Mouse (Mus musculus) gastrocnemius, adult 2 months (tissue): ENCODE measurements around the gene Galns. TPM values are rescaled to one million over a fixed set of nuclear protein-coding genes. Genes with fewer than 3 reads are reported as not detected.

Experiments used
- DNase-seq: peaks from one replicate; pipeline ENCODE4 v3.0.0; 2022
- H3K27ac ChIP-seq: fragments of 200-600 bp; 2 replicates; pipeline ENCODE4 v1.8.1; 2022; ENCODE audit warnings: mild to moderate bottlenecking
- H3K4me3 ChIP-seq: fragments of 200-600 bp; 2 replicates; pipeline ENCODE4 v1.8.1; 2022; ENCODE audit warnings: mild to moderate bottlenecking, moderate library complexity
- CTCF ChIP-seq: fragments of 200-600 bp; IDR thresholded peaks from 2 replicates; pipeline ENCODE4 v1.8.1; 2022; ENCODE audit warnings: antibody characterized with exemption, mild to moderate bottlenecking, moderate library complexity
- intact Hi-C: fragments of 180-260 bp; cut with DNase I; formaldehyde crosslinking; loops from one replicate; pipeline ENCODE4 v1.15.1; 2025
- total RNA-seq, 2 experiments: library from RNA; stranded (reverse); gene quantifications; 2 replicates each; pipeline ENCODE4 v1.2.3; 2021

Gene Galns
- total RNA-seq, 2 experiments from 2014 or later: 1.0 to 1.1 TPM

DNA sequence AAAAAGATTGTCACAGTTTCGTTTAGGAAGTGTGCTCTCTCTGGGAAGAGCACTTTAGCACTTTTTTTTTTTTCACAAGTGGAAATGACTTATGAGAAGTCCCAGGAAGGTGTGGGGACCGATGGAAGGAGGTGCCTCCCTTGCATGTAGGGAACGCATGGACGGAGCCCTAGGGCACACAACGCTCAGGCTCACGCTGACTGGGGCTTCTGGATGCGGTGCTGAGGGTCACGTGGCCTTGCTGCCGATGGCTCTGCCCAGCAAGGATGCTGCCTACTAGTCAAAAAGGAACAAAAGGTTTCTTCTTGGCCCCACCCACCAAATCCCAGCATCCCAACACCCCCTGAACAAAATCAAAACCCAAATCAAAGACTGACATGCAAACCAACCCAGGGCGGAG, 18.1 kb upstream of the Galns start:
- intact Hi-C loops: no loop called here
- Histone ChIP-seq H3K4me3 (no peak overlapping the region), H3K27ac (no peak overlapping the region)
- DNase-seq: no peak
- TF ChIP-seq CTCF: no peak

DNA sequence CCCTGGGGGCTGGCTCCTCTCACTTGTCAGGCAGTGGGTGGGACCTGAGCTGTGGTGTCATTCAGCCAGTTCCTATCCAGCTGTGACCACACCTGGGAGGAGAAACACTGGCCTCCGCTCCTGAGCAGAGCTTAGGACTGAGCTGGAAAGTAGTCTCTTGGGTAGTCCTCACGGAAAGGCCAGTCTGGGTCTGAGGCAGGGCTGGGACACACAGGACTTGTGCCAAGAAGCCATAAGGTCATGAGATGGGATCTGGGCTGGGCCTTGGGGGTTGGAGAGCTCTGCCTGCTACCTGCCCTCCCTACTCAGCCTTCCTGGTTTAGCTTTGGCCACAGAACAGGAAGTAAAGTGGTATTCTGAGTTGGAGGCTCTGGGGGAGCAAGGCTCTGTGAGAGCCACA, 15.6 kb upstream of the Galns start:
- no peak for DNase-seq
- Histone ChIP-seq H3K4me3 (no peak overlapping the region), H3K27ac (0 out of 2 replicates have a peak overlapping the region, but pooled peaks have one; percentile 12)
- intact Hi-C loops: no loop called here
- TF ChIP-seq CTCF: no peak

DNA sequence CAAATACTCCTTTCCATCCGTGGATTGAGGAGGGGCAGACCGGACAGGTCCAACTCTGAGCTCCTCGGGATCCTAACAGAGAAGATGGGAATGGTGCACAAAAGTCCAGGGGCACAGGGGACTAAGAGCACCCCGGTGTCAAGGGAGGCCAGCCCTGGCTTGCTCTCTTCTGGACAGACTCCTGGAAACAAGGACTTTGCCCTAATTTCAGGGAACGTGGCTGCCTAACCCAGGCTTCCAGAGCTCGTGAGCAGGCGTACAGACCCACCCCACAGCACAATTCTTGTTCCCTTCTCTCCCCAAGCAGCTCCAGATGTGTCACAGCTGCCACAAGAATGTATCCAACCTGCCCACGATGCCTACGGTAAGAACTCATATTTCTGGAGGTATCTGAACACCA, 14.5 kb upstream of the Galns start:
- no peak for DNase-seq
- no peak overlapping the region for H3K4me3 ChIP-seq
- TF ChIP-seq CTCF: no peak
- intact Hi-C loops: no loop called here
- peak overlapping the region; percentile 76; the same call in 1 of the 2 replicates for H3K27ac ChIP-seq

DNA sequence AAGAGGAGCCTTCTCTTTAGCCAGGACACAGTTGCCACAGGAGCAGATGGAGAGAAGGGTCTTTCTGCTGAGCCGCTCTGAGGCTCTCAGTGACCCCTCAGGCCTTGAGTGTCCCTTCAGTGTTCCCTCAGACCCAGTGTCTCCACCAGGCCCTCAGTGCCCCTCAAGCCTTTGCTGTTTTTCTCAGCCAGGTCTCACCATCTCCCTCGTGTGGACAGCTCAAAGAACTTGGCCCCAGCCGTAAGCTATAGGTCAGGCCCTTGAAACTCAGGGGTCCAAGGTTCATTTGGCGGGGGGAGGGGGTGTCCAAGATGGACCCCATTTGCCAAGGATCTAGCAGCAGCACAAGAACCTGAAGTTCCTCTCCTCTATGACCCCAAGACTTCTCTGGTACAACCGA, 13.4 kb upstream of the Galns start:
- H3K27ac ChIP-seq: peak overlapping the region; percentile 76

DNA sequence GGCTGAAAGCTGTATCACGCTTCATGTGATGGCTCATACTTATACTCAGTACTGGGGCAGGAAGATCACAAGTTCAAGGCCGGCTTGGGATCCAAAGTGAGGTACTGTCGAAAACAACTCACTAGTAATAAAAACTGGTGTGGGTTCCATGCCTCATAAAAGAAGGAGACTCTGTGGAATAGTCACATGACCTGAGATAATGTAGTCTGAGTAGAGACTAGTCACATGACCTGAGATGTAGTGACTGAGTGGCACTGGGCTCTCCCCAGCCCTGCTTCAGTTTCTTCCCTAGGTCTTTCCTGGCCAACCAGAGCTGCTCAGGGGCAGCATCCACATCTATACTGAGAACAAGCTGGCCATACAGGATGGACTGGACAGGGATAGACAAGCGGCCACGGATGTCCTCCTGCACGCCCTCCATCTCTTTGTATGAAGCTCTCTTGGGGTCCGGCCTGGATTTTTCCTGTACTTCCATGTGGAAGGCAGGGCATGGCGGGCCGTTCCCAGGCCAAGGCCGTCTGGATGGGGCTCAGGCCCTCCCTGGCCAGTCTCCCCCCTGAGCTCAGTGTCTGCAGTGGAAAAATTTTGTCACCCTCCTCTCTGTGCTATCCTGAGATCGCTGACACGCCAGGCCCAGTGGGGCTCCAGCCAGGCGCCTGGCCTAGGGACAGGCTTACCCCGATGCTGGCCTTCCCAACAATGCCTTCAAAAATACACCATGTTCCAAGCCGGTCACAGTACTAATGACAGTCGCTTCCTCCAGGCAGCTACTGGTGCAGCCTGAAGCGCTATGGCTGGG, 12.8 kb upstream of the Galns start:
- intact Hi-C loops: no loop called here

More for the DNA sequence above, 13.4 kb upstream of the Galns start:
- intact Hi-C loops: no loop called here
- no peak for DNase-seq
- peak; percentile 5; the same call in 1 of the 2 replicates for TF ChIP-seq CTCF
- no peak overlapping the region for H3K4me3 ChIP-seq

DNA sequence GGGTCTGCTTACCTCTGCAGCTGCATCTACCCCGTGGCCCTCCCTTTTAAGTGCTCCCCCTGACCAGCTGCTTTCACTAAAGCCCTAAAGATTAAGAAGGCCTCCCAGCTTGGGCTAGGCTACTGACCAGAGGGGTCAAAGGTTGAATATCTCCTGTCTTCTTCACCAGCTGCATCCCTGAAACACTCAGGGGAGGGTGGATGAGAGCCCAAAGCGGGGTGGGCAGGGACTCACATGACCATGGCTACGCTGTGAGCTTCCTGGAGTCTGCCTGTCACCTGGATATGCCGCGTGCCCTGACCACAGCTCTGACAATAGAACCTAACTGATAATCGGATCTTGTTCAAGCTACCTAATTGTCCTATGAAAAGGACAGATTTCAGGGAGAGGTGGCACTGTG, 11.5 kb upstream of the Galns start, which contains the start of gene Pabpn1l:
TSS of gene Pabpn1l (minus strand) at position 13 of the 400 bp plus-strand sequence.
- Histone ChIP-seq H3K27ac (peak within 1 kb of the TSS; percentile 76), H3K4me3 (no peak within 1 kb of the TSS)
- TF ChIP-seq CTCF: no peak
- intact Hi-C loops: no loop called here
- DNase-seq: no peak

More for the DNA sequence above, 12.8 kb upstream of the Galns start:
- Histone ChIP-seq H3K27ac (peak overlapping the region; percentile 76), H3K4me3 (no peak overlapping the region)
- peak; percentile 84 for DNase-seq
- no peak for TF ChIP-seq CTCF

DNA sequence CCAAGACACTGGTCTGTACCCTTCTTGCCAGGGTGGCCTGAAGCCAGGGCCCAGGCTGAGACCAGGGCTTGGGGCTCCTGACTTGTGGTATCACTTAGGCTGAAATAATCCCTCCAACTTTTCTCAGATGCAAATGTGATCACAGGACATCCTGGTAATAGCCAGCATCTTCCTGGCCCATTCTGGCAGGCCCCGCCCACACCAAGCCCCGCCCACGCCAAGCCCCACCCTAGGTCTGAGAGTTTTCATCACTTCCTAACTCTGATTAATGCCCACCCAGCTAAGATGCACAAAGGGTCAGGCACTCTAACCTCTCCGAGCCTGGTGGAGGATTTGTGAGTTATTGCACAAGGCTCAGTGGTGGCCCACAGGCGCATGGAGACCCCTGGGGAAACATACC, 9.2 kb upstream of the Galns start:
- H3K27ac ChIP-seq: no peak overlapping the region
- DNase-seq: no peak
- no peak for TF ChIP-seq CTCF
- no peak overlapping the region for H3K4me3 ChIP-seq
- intact Hi-C loops: no loop called here

DNA sequence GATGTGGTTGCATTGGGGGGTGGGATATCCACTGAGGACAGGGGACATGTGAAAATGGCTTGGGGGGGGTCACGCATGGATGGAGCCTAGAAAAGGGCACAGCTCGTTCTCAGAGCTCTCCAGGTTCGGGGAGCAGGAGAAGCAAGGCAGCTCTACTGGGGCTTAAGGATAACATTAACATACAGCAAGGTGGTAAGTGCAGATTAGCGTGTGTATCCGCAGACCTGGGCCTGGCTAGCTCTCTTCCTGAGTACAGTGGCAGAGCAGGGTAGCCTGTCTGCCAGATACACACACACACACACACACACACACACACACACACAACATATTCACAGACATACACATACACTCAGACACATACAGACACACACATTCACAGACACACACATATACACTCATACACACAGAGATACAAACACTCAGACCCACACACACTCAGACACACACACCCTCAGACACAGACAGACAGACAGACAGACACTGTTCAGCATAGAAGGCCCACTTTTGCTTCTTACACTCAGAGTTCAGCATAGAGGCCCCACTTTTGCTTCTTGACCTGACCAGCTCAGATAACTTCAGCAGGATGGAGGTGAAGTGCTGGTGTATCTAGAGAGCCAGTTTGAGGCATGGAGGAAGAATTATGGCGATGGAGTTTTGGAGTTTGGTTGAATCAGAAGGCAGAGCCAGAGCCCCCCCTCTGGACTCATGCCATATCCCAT, 7.6 kb upstream of the Galns start:
- intact Hi-C loops: loop anchor here (1.0 to 5.0 kb wide), 4 partner anchors 44 to 211 kb away; no protein-coding TSS in a partner anchor
- no peak for DNase-seq
- Histone ChIP-seq H3K4me3 (no peak overlapping the region), H3K27ac (no peak overlapping the region)
- TF ChIP-seq CTCF: no peak

DNA sequence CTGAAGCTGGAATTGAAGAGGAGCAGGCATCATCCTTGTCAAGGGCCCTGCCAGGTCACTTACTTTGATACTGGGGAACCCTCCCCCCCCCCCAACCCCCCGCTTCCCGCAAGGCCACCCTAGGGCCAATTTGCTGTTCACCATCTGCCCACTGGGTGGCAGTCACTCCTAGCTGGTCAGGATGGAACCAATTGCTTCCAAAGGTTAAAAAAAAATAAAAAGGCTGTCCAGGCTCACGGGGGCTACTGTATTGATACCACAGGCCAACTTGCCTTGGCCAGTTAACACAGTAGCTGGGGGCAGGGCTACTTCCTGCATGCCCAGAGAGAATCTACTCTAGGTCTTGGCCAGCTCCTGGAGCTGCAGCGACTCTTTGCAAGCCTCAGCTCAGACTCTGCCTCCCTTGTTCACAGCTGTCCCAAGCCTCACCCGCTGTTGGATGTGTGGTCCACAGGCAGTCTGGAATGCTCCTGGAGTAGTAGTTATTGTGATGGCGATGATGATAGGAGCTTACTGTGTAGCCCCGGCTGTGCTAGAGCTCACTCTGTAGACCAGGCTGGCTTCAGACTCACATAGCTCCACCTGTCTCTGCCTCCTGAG, 6.8 kb upstream of the Galns start:
- intact Hi-C loops: loop anchor here (1.0 to 5.0 kb wide), 4 partner anchors 45 to 212 kb away; no protein-coding TSS in a partner anchor
- H3K4me3 ChIP-seq: no peak overlapping the region
- peak; percentile 72 for TF ChIP-seq CTCF
- H3K27ac ChIP-seq: no peak overlapping the region
- peak; percentile 91 for DNase-seq

DNA sequence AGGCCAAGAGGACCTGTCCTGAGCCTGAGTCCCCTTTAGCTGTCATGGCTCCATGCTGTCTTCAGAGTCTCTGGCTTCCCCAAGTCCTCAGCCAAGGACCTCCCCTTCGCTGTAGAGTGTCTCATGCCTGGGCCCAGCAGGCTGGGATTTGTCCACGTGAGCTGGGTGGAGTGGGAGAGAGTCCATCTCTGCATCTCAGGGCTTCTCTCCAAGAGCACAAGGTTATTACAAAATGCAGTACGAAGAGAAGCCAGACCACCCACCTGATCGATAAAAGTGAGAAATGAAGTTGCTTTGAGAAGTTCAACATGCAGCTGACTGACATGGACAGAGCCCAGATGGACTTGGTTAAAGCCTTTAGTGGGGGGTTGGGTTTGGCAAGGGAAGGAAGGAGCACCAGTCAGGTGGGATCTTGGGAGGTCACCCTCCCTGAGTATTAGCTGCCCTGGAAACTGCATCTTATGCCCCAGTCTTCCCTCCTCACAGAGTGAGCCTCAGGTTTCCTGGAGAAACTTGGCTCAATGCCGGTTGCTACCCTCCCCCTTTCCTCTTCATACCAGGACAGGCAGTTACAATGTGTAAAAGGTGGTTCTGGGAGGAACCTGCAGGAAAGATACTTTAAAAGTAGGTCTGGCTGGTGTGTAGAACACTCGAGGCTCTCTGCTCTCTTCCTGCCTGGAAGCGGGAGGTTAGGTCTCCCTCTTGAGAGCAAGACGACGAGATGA, 5.1 kb upstream of the Galns start:
- DNase-seq: no peak
- H3K27ac ChIP-seq: no peak overlapping the region
- intact Hi-C loops: loop anchor here (5.0 kb wide), 1 partner anchor 196 kb away; no protein-coding TSS in a partner anchor
- H3K4me3 ChIP-seq: no peak overlapping the region
- TF ChIP-seq CTCF: no peak

DNA sequence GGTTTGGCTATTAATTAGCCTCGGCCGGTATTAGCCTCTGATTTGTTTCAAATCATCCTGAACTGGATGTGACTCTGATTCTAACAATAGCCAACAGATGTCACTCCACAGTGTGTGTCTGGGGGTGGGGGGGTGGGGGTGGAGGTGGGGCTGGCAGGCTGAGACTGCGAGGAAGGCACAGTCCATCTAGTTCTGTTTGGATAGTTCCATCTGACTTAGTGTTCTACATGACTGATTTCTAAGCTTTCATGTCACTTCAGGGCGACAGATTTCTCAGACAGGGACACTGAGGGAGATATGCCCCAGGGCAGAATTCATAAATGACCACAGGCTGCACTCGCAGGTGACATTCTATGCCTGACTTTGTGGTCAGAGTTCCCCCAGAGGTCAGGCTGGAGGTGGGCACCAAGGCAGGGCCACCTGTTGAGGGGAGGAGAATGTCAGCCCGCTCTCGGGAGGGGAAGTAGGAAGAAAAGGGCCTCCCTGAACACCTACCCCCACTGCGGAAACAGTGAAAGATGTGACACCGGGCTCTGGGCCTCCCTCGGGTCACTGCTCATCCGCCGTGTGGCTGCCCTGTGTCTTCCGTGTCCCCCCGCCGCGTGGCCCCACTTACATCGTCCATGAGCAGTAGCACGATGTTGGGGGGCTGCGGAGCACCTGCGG, 518 bp downstream of the Galns start:
- no peak for DNase-seq
- intact Hi-C loops: no loop called here
- Histone ChIP-seq H3K27ac (peak overlapping the region; percentile 94), H3K4me3 (peak overlapping the region; percentile 86)
- TF ChIP-seq CTCF: no peak

DNA sequence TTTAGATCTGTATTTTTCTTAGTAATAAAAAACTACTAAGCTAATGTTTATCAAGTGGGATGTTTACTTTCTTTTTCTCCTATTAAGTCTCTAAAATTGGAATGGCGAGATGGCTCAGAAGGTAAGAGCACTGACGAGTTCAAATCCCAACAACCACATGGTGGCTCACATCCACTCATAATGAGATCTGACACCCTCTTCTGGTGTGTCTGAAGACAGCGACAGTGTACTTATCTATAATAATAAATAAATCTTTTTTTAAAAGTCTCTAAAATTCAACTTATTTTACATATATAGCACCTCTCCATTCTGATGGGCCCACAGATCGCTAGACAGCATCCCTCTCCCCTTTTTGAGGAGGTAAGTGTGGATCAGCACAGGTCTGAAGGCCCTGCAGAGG, 1.1 kb downstream of the Galns start:
- no peak for DNase-seq
- intact Hi-C loops: no loop called here
- H3K4me3 ChIP-seq: no peak overlapping the region
- no peak overlapping the region for H3K27ac ChIP-seq
- TF ChIP-seq CTCF: no peak
